Mouse (Mus musculus): ENCODE measurements around the gene Hmg20a.

The Hmg20a gene

GRCm38 (mm10) chr9:56527951-56528350, 109.5 kb downstream of the Hmg20a start:
- no peak for DNase-seq (ENCODE audit: low spot score in 2 of 2)

GRCm38 (mm10) chr9:56531991-56532390, 113.6 kb downstream of the Hmg20a start:
- no peak for DNase-seq (ENCODE audit: low spot score in 2 of 2)

- no peak for DNase-seq (ENCODE audit: low spot score in 2 of 2)
Measured at GRCm38 (mm10) chr9:56533916-56534315, 115.5 kb downstream of the Hmg20a start.

- no peak for DNase-seq (ENCODE audit: low spot score in 2 of 2)
Measured at GRCm38 (mm10) chr9:56534727-56535126, 116.3 kb downstream of the Hmg20a start.

GRCm38 (mm10) chr9:56535361-56535760, 117.0 kb downstream of the Hmg20a start:
- no peak for DNase-seq (ENCODE audit: low spot score in 2 of 2)

- DNase-seq (ENCODE audit: low spot score in 2 of 2): no peak
Measured at GRCm38 (mm10) chr9:56540051-56540450, 121.6 kb downstream of the Hmg20a start.

- DNase-seq (ENCODE audit: low spot score in 2 of 2): no peak
Measured at GRCm38 (mm10) chr9:56544687-56545475, 126.5 kb downstream of the Hmg20a start.

Measured in spleen, postnatal 14 days (tissue).